Mouse (Mus musculus): ENCODE data around the gene Zranb2. TPM values are rescaled to one million over a fixed set of nuclear protein-coding genes. Genes with fewer than 3 reads are reported as not detected.
A peak's percentile ranks its signal among the peaks of the same experiment; 100 is the strongest.

Zranb2 gene
- 112 and 124 TPM in 2 replicates for polyA plus RNA-seq (2014; fragmentation: Nextera tagmentation; extraction: Ambion mirVana)

DNA sequence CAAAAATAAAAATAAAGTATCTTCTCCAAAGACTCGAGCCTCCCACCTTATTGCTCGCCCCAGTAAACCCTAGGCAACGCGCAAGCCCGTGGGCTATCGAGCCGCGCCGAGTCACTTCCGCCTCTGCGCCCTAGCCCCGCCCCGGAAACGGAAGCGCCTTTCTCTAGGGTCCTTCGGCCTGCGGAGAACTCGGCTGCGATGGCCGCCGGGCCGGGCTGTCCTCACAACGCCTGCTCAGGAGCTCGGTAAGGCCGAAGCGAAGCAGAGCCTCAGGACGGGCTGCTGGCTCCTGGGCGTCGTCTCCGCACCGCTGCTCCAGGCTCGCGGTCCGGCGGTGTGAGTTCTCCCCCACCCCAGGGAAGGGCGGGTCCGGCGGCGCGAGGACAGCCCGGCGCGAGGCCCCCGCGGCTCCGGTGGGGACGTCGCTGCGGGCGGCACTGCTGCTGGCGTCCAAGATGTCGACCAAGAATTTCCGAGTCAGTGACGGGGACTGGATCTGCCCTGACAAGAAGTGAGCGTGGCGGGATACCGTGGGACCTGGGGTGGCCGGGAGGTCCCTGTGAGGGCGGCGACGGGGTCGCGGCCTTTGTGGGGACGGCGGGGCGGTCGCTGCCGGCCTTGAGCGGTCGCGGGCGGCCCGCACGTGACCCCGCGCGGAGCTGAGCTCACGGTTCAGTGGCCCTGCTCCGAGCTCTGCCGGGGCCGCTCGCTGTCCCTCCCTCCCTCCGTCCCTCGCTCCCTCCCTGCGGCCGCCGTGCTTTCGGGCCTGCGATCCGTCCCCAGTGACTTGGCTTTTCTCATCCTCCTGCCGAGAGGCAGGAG, at the start of gene Zranb2:
Gene Zranb2 (plus strand): TSS at position 197 of the 822 bp plus-strand sequence.
- H3K27ac ChIP-seq (ENCODE audit: low read depth, low read length), result peak within 1 kb of the TSS; percentile 93
- peak within 1 kb of the TSS; percentile 88 for H3K4me2 ChIP-seq (ENCODE audit: low read depth, low read length)
- H3K27me3 ChIP-seq (ENCODE audit: control insufficient read depth, insufficient read depth, low read length), result peaks cover 24% of the 10 kb centered on the region
- no peaks in the 10 kb centered on the region for H3K9me3 ChIP-seq (ENCODE audit: control insufficient read depth, low read length)
- WGBS, result under 1% methylated on average over 86 of the region's 91 CpGs
- peak; percentile 98 for ATAC-seq (ENCODE audit: low read depth)
- peak within 1 kb of the TSS; percentile 60 for H3K4me3 ChIP-seq (ENCODE audit: low read depth, low read length)
- peaks cover 10% of the 10 kb centered on the region; the same call in 1 of the 2 replicates for H3K4me1 ChIP-seq (ENCODE audit: control insufficient read depth, insufficient read depth, low read length)
- peak within 1 kb of the TSS; percentile 82 for H3K9ac ChIP-seq (replicated peaks; ENCODE audit: low read depth, low read length)
- peaks cover 5% of the 10 kb centered on the region; the same call in 1 of the 2 replicates for H3K36me3 ChIP-seq (ENCODE audit: control insufficient read depth, insufficient read depth, low read length)

DNA sequence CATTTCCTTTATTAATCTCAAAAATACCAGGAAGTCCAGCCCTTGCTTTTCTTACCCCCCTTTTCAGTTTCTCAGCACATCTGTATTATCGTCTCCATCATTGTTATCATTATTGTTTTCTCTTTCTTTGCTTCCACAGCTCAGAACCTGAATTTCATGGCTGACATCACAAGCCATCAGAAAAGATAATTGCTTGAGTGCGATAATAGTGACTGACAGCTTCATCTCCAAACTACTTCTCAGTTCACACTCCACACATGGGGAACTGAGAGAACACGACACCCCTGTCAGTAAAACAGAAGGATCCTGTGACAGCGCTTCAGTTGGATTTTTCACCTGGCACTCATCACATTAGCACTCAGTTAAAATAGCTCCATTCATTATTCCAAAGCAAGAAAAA, 41.9 kb upstream of the Zranb2 start:
- no peak overlapping the region for H3K27ac ChIP-seq (ENCODE audit: low read depth, low read length)
- H3K4me2 ChIP-seq (ENCODE audit: low read depth, low read length), result no peak overlapping the region
- 77% methylated on average over 4 of the region's 4 CpGs for WGBS
- no peaks in the 10 kb centered on the region for H3K27me3 ChIP-seq (ENCODE audit: control insufficient read depth, insufficient read depth, low read length)
- ATAC-seq (ENCODE audit: low read depth), result no peak
- no peaks in the 10 kb centered on the region for H3K36me3 ChIP-seq (ENCODE audit: control insufficient read depth, insufficient read depth, low read length)
- H3K9me3 ChIP-seq (ENCODE audit: control insufficient read depth, low read length), result no peaks in the 10 kb centered on the region
- no peak overlapping the region for H3K4me3 ChIP-seq (ENCODE audit: low read depth, low read length)
- no peak overlapping the region for H3K9ac ChIP-seq (replicated peaks; ENCODE audit: low read depth, low read length)
- no peaks in the 10 kb centered on the region for H3K4me1 ChIP-seq (ENCODE audit: control insufficient read depth, insufficient read depth, low read length)

DNA sequence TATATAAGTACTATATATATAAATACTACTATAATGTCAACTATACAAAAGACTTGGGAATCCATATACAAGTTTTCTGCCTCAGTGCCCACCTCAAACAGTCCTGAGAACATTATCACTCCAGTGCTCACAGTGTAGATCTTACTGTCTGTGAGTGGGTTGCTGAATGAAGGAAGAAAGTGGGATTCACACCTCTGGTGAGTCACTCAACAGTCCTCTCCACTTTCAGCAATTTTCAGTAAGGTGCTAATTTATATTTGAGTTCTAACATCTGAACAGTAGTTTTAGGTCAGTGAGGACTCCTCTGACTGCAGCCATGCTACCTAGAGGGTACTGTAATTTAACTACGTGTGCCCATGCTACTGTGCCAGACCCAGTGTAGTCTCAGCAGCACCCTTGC, 31.7 kb upstream of the Zranb2 start:
- H3K4me1 ChIP-seq (ENCODE audit: control insufficient read depth, insufficient read depth, low read length), result no peaks in the 10 kb centered on the region
- H3K9me3 ChIP-seq (ENCODE audit: control insufficient read depth, low read length), result no peaks in the 10 kb centered on the region
- H3K4me2 ChIP-seq (ENCODE audit: low read depth, low read length), result no peak overlapping the region
- WGBS, result 83% methylated on average over 1 of the region's 1 CpGs
- ATAC-seq (ENCODE audit: low read depth), result no peak
- H3K36me3 ChIP-seq (ENCODE audit: control insufficient read depth, insufficient read depth, low read length), result no peaks in the 10 kb centered on the region
- H3K4me3 ChIP-seq (ENCODE audit: low read depth, low read length), result no peak overlapping the region
- H3K27ac ChIP-seq (ENCODE audit: low read depth, low read length), result no peak overlapping the region
- no peak overlapping the region for H3K9ac ChIP-seq (replicated peaks; ENCODE audit: low read depth, low read length)
- no peaks in the 10 kb centered on the region for H3K27me3 ChIP-seq (ENCODE audit: control insufficient read depth, insufficient read depth, low read length)

DNA sequence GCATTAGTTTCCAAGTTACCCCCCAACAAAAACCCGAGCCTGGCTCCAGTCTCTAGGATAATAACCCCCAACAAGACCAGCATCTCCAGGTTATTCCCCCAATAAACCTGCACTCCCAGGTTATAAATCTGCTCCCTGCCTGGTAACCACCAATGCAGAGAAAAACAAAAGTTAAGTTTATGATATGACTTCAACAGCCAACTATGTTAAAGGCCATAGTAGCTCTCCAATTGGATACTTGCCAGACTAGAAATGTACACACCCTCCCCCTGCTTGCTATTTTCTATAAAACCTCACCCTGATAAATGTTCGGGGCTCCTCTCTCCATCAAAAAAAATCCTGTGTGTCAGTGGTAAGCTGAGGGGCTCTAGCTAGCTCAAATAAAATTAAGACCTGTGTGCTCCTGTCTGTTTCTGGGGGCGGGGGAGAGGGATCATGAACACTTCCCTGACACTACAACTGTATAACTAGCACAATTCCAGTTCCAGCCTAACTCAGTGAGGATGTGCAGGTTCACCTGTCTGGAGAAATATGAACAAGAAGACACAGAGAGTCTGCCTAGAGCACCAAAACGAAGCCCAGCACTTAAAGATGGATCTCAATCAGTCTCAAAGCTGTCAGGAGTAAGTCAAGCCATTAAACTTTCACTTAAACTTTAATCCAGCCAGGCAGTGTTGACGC, 19.7 kb upstream of the Zranb2 start:
- ATAC-seq (ENCODE audit: low read depth), result no peak

DNA sequence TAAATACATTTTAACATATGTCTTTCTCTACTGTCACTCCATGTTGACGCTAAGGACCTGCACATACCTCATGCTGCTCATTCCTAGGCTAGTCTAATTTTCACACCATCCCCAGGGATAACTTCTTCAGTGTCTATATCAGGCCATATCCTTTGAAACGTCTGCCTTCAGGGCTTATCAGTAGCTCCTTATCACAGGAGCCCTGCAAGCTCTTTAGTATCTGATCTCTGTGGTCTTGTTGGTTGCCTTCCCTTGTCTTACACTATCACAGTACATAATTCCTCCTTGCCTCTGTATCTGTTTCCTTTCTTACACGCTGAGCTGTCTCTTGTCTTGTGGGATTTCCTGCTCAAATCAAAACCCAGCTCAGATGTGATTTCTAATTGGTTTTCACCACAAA, 17.5 kb upstream of the Zranb2 start:
- Histone ChIP-seq H3K9ac (replicated peaks; ENCODE audit: low read depth, low read length) (no peak overlapping the region), H3K27ac (ENCODE audit: low read depth, low read length) (no peak overlapping the region), H3K36me3 (ENCODE audit: control insufficient read depth, insufficient read depth, low read length) (no peaks in the 10 kb centered on the region), H3K9me3 (ENCODE audit: control insufficient read depth, low read length) (no peaks in the 10 kb centered on the region), H3K4me2 (ENCODE audit: low read depth, low read length) (no peak overlapping the region), H3K27me3 (ENCODE audit: control insufficient read depth, insufficient read depth, low read length) (no peaks in the 10 kb centered on the region), H3K4me3 (ENCODE audit: low read depth, low read length) (no peak overlapping the region), H3K4me1 (ENCODE audit: control insufficient read depth, insufficient read depth, low read length) (no peaks in the 10 kb centered on the region)
- WGBS, result 66% methylated on average over 3 of the region's 3 CpGs
- ATAC-seq (ENCODE audit: low read depth), result no peak

More for the DNA sequence above, 19.7 kb upstream of the Zranb2 start:
- Histone ChIP-seq H3K9me3 (ENCODE audit: control insufficient read depth, low read length) (no peaks in the 10 kb centered on the region), H3K9ac (replicated peaks; ENCODE audit: low read depth, low read length) (no peak overlapping the region), H3K4me1 (ENCODE audit: control insufficient read depth, insufficient read depth, low read length) (no peaks in the 10 kb centered on the region), H3K27ac (ENCODE audit: low read depth, low read length) (no peak overlapping the region), H3K4me2 (ENCODE audit: low read depth, low read length) (no peak overlapping the region), H3K4me3 (ENCODE audit: low read depth, low read length) (no peak overlapping the region), H3K27me3 (ENCODE audit: control insufficient read depth, insufficient read depth, low read length) (no peaks in the 10 kb centered on the region), H3K36me3 (ENCODE audit: control insufficient read depth, insufficient read depth, low read length) (no peaks in the 10 kb centered on the region)
- 70% methylated on average over 5 of the region's 5 CpGs for WGBS

DNA sequence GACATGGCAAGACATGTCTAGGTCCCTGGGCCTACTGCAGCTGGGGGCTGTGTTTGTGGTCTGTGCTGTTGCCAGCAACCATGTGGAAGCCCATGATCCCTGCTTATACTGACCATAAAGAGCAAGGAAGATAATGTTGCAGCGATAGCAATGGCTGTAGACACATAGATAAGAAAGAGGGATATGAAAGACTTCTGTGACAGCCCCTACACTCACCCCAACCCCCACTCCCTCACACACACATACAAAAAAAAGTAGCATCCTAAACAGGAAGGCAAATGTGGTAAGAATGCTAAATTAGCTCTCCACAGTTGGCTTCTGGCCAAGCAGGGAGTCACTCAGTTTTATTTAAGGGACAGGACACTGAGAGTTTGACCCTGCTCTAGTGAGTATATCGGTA, 16.0 kb upstream of the Zranb2 start:
- WGBS, result 58% methylated on average over 2 of the region's 2 CpGs
- no peak overlapping the region for H3K27ac ChIP-seq (ENCODE audit: low read depth, low read length)
- no peak overlapping the region for H3K4me2 ChIP-seq (ENCODE audit: low read depth, low read length)
- H3K27me3 ChIP-seq (ENCODE audit: control insufficient read depth, insufficient read depth, low read length), result no peaks in the 10 kb centered on the region
- H3K9ac ChIP-seq (replicated peaks; ENCODE audit: low read depth, low read length), result no peak overlapping the region
- no peaks in the 10 kb centered on the region for H3K36me3 ChIP-seq (ENCODE audit: control insufficient read depth, insufficient read depth, low read length)
- H3K4me3 ChIP-seq (ENCODE audit: low read depth, low read length), result no peak overlapping the region
- H3K4me1 ChIP-seq (ENCODE audit: control insufficient read depth, insufficient read depth, low read length), result no peaks in the 10 kb centered on the region
- no peak for ATAC-seq (ENCODE audit: low read depth)
- H3K9me3 ChIP-seq (ENCODE audit: control insufficient read depth, low read length), result no peaks in the 10 kb centered on the region

DNA sequence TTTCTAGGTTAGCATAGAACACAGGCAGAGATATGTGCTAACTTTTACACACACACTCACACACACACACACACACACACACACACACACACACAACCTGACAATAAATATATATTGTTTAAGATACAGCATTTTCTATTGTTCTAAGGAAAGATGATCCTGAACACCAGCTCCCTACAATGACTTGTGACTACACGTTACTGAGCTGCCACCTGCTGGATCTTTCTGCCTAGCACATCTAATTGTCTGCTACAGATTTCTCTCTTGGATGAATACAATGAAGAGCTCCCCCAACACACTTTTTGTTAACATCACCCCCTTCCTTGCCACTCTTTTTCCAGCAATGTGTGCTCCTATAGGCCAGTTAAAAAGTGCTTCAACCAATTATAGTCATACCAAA, 13.5 kb upstream of the Zranb2 start:
- no peaks in the 10 kb centered on the region; the same call in 1 of the 2 replicates for H3K27me3 ChIP-seq (ENCODE audit: control insufficient read depth, insufficient read depth, low read length)
- H3K4me2 ChIP-seq (ENCODE audit: low read depth, low read length), result no peak overlapping the region
- no peak overlapping the region for H3K4me3 ChIP-seq (ENCODE audit: low read depth, low read length)
- H3K9me3 ChIP-seq (ENCODE audit: control insufficient read depth, low read length), result no peaks in the 10 kb centered on the region
- peak; percentile 88 for ATAC-seq (ENCODE audit: low read depth)
- H3K4me1 ChIP-seq (ENCODE audit: control insufficient read depth, insufficient read depth, low read length), result no peaks in the 10 kb centered on the region
- H3K27ac ChIP-seq (ENCODE audit: low read depth, low read length), result no peak overlapping the region
- H3K9ac ChIP-seq (replicated peaks; ENCODE audit: low read depth, low read length), result no peak overlapping the region
- no peaks in the 10 kb centered on the region for H3K36me3 ChIP-seq (ENCODE audit: control insufficient read depth, insufficient read depth, low read length)
- WGBS, result 4% methylated on average over 1 of the region's 1 CpGs

DNA sequence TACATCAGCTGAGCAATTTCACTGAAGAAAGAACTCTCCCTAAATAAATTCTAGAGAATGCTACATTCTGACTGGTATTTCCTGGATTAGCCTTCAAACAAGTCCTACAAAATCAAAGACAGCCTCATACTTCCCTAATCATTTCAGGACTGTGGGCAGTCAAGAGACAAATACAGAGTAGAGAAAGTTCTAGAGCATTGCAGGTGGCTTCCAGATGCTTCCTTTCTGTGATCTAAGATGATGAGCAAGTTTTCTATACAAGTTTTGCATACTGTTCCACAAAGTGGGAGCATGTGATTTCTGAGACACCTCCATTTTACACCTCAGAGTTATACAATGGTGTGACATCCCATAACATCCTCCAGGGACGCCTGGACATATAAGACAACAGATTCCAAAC, 10.1 kb upstream of the Zranb2 start:
- no peak overlapping the region for H3K4me2 ChIP-seq (ENCODE audit: low read depth, low read length)
- no peak overlapping the region for H3K27ac ChIP-seq (ENCODE audit: low read depth, low read length)
- H3K9me3 ChIP-seq (ENCODE audit: control insufficient read depth, low read length), result no peaks in the 10 kb centered on the region
- H3K36me3 ChIP-seq (ENCODE audit: control insufficient read depth, insufficient read depth, low read length), result no peaks in the 10 kb centered on the region
- no peaks in the 10 kb centered on the region for H3K4me1 ChIP-seq (ENCODE audit: control insufficient read depth, insufficient read depth, low read length)
- no peak overlapping the region for H3K9ac ChIP-seq (replicated peaks; ENCODE audit: low read depth, low read length)
- no peak overlapping the region for H3K4me3 ChIP-seq (ENCODE audit: low read depth, low read length)
- ATAC-seq (ENCODE audit: low read depth), result no peak
- H3K27me3 ChIP-seq (ENCODE audit: control insufficient read depth, insufficient read depth, low read length), result no peaks in the 10 kb centered on the region; the same call in 1 of the 2 replicates
- 46% methylated on average over 1 of the region's 1 CpGs for WGBS

DNA sequence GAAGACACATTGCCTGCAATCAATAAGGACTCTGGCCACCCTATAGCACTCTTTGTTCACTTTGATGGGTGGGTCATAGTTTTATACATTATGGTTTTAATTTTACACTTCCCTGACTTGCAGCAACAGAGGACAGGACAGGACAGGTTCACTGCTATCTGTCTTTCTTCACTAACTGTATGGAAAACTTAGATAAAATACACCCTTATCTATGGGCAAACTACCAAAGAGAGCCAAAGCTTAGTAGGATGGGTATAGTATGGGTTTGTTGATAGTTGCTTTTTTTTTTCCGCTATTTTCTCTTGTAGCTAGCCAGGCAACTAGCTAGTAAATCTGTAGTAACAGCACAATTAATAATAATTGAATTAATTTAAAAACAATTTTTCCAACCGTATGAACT, 2.4 kb upstream of the Zranb2 start:
- H3K4me2 ChIP-seq (ENCODE audit: low read depth, low read length), result no peak overlapping the region
- H3K27me3 ChIP-seq (ENCODE audit: control insufficient read depth, insufficient read depth, low read length), result peaks cover 24% of the 10 kb centered on the region
- H3K9ac ChIP-seq (replicated peaks; ENCODE audit: low read depth, low read length), result no peak overlapping the region
- no peak overlapping the region for H3K27ac ChIP-seq (ENCODE audit: low read depth, low read length)
- peaks cover 10% of the 10 kb centered on the region; the same call in 1 of the 2 replicates for H3K4me1 ChIP-seq (ENCODE audit: control insufficient read depth, insufficient read depth, low read length)
- H3K36me3 ChIP-seq (ENCODE audit: control insufficient read depth, insufficient read depth, low read length), result no peaks in the 10 kb centered on the region
- 84% methylated on average over 2 of the region's 2 CpGs for WGBS
- no peak for ATAC-seq (ENCODE audit: low read depth)
- no peaks in the 10 kb centered on the region for H3K9me3 ChIP-seq (ENCODE audit: control insufficient read depth, low read length)
- no peak overlapping the region for H3K4me3 ChIP-seq (ENCODE audit: low read depth, low read length)
